Mouse (Mus musculus): ENCODE results near the gene Fhad1. TPM values are rescaled to one million over a fixed set of nuclear protein-coding genes. Genes with fewer than 3 reads are reported as not detected.

Fhad1 gene
- polyA plus RNA-seq, 1 experiment from 2014 or later, result 4.9 TPM

GRCm38 (mm10) chr4:141893157-141893784 lies 121.6 kb downstream of the Fhad1 start:
- Histone ChIP-seq H3K4me1 (replicated peaks; ENCODE audit: control insufficient read depth, insufficient read depth) (no peaks in the 10 kb centered on the region), H3K36me3 (ENCODE audit: control insufficient read depth, insufficient read depth, low read length) (no peaks in the 10 kb centered on the region), H3K4me3 (ENCODE audit: low read depth, low read length) (no peak overlapping the region), H3K9ac (ENCODE audit: low read length) (no peak overlapping the region), H3K4me2 (replicated peaks; ENCODE audit: low read depth) (no peak overlapping the region), H3K27me3 (ENCODE audit: control insufficient read depth, insufficient read depth, low read length) (no peaks in the 10 kb centered on the region), H3K9me3 (ENCODE audit: control insufficient read depth, low read length) (no peaks in the 10 kb centered on the region), H3K27ac (replicated peaks) (no peak overlapping the region)
- DNase-seq (ENCODE audit: low spot score) (no peak), ATAC-seq (ENCODE audit: low FRiP score, low TSS enrichment) (no peak)
- TF ChIP-seq EP300 (optimal IDR thresholded peaks at IDR 0.05) (no peak), CTCF (IDR thresholded peaks at IDR 0.05; ENCODE audit: low read depth) (no peak)
- WGBS, result 77% methylated on average over 8 of the region's 8 CpGs

DNA sequence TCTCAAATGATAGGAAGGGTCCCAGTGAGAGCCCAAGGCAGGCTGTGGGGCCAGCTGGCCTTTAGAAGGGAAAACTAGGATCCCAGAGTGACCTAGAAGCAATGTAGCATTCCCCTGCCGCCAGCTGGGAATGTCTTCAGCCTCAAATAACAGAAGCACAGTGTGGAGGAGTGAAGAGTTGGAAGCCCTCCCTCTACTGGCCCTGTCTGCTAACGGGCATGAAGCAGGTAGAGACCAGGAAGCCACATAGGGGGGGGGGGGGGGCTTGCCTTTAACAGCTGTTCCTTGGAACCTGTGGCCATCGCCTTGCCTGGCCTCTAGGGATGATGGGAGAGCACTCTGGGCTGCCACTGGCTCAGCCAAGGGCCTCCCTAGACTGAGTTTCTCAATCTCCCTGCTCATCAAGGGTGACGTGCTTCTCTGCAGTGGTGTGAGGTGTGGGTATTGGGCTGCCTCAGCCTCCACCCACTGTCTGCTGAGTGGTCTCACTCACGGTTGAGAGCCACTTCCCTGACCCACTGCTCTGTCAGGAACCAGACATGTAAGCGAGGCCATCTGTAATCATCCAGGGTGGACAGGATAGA lies 128.4 kb downstream of the Fhad1 start:
- TF ChIP-seq CTCF (IDR thresholded peaks at IDR 0.05; ENCODE audit: low read depth) (peak; percentile 37), EP300 (optimal IDR thresholded peaks at IDR 0.05) (no peak)

GRCm38 (mm10) chr4:141885451-141885850 lies 129.4 kb downstream of the Fhad1 start:
- Histone ChIP-seq H3K4me1 (replicated peaks; ENCODE audit: control insufficient read depth, insufficient read depth) (peaks cover 7% of the 10 kb centered on the region; the same call in 1 of the 2 replicates), H3K36me3 (ENCODE audit: control insufficient read depth, insufficient read depth, low read length) (no peaks in the 10 kb centered on the region), H3K4me2 (replicated peaks; ENCODE audit: low read depth) (no peak overlapping the region), H3K27ac (replicated peaks) (no peak overlapping the region), H3K9me3 (ENCODE audit: control insufficient read depth, low read length) (no peaks in the 10 kb centered on the region), H3K27me3 (ENCODE audit: control insufficient read depth, insufficient read depth, low read length) (no peaks in the 10 kb centered on the region), H3K4me3 (ENCODE audit: low read depth, low read length) (no peak overlapping the region), H3K9ac (ENCODE audit: low read length) (no peak overlapping the region)
- WGBS, result 57% methylated on average over 9 of the region's 9 CpGs
- no peak for DNase-seq (ENCODE audit: low spot score)
- TF ChIP-seq CTCF (IDR thresholded peaks at IDR 0.05; ENCODE audit: low read depth) (no peak), EP300 (optimal IDR thresholded peaks at IDR 0.05) (no peak)
- no peak for ATAC-seq (ENCODE audit: low FRiP score, low TSS enrichment)

More for the DNA sequence above, 128.4 kb downstream of the Fhad1 start:
- 41% methylated on average over 6 of the region's 6 CpGs for WGBS
- peak; percentile 22; the same call in 1 of the 2 replicates for ATAC-seq (ENCODE audit: low FRiP score, low TSS enrichment)
- Histone ChIP-seq H3K4me3 (ENCODE audit: low read depth, low read length) (no peak overlapping the region), H3K4me1 (replicated peaks; ENCODE audit: control insufficient read depth, insufficient read depth) (peaks cover 7% of the 10 kb centered on the region; the same call in 1 of the 2 replicates), H3K27ac (replicated peaks) (no peak overlapping the region), H3K36me3 (ENCODE audit: control insufficient read depth, insufficient read depth, low read length) (no peaks in the 10 kb centered on the region), H3K9me3 (ENCODE audit: control insufficient read depth, low read length) (no peaks in the 10 kb centered on the region), H3K27me3 (ENCODE audit: control insufficient read depth, insufficient read depth, low read length) (no peaks in the 10 kb centered on the region), H3K4me2 (replicated peaks; ENCODE audit: low read depth) (no peak overlapping the region), H3K9ac (ENCODE audit: low read length) (no peak overlapping the region)
- DNase-seq (ENCODE audit: low spot score), result no peak

DNA sequence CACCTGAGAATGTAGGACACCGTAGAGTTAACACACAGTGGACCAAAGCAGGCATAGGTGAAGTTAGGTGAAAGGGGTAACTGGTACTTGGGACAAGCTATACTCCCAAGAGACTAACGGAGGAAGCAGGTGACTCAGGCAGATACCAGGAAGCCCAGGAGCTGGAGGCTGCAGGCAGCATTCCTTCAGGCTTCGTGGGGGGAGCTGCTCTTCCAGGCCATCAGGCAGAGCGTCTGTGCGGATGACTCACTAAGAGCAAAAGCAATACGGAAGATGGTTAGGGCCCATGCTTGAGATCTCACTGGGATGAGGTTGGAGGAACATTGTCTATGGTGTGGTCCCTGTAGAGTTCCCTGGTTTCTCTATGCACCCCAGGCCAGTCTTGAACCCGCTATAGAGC lies 132.0 kb downstream of the Fhad1 start:
- WGBS, result 72% methylated on average over 7 of the region's 7 CpGs
- Histone ChIP-seq H3K27me3 (ENCODE audit: control insufficient read depth, insufficient read depth, low read length) (no peaks in the 10 kb centered on the region), H3K4me1 (replicated peaks; ENCODE audit: control insufficient read depth, insufficient read depth) (peaks cover 7% of the 10 kb centered on the region; the same call in 1 of the 2 replicates), H3K36me3 (ENCODE audit: control insufficient read depth, insufficient read depth, low read length) (no peaks in the 10 kb centered on the region), H3K9me3 (ENCODE audit: control insufficient read depth, low read length) (no peaks in the 10 kb centered on the region), H3K4me2 (replicated peaks; ENCODE audit: low read depth) (no peak overlapping the region), H3K27ac (replicated peaks) (no peak overlapping the region), H3K9ac (ENCODE audit: low read length) (no peak overlapping the region), H3K4me3 (ENCODE audit: low read depth, low read length) (no peak overlapping the region)
- TF ChIP-seq CTCF (IDR thresholded peaks at IDR 0.05; ENCODE audit: low read depth) (no peak), EP300 (optimal IDR thresholded peaks at IDR 0.05) (no peak)
- no peak for ATAC-seq (ENCODE audit: low FRiP score, low TSS enrichment)
- DNase-seq (ENCODE audit: low spot score), result no peak

- H3K4me2 ChIP-seq (replicated peaks; ENCODE audit: low read depth), result no peak overlapping the region
- no peak overlapping the region for H3K4me3 ChIP-seq (ENCODE audit: low read depth, low read length)
- ATAC-seq (ENCODE audit: low FRiP score, low TSS enrichment) (peak; percentile 10), DNase-seq (ENCODE audit: low spot score) (peak; percentile 43)
- peaks cover 7% of the 10 kb centered on the region; the same call in 1 of the 2 replicates for H3K4me1 ChIP-seq (replicated peaks; ENCODE audit: control insufficient read depth, insufficient read depth)
- WGBS, result 29% methylated on average over 5 of the region's 5 CpGs
- H3K9ac ChIP-seq (ENCODE audit: low read length), result no peak overlapping the region
- TF ChIP-seq CTCF (IDR thresholded peaks at IDR 0.05; ENCODE audit: low read depth), result no peak
- TF ChIP-seq EP300 (optimal IDR thresholded peaks at IDR 0.05), result no peak
- no peaks in the 10 kb centered on the region for H3K36me3 ChIP-seq (ENCODE audit: control insufficient read depth, insufficient read depth, low read length)
- no peaks in the 10 kb centered on the region for H3K9me3 ChIP-seq (ENCODE audit: control insufficient read depth, low read length)
- no peak overlapping the region for H3K27ac ChIP-seq (replicated peaks)
- H3K27me3 ChIP-seq (ENCODE audit: control insufficient read depth, insufficient read depth, low read length), result no peaks in the 10 kb centered on the region
Measured at GRCm38 (mm10) chr4:141881950-141882349, 132.9 kb downstream of the Fhad1 start.

GRCm38 (mm10) chr4:141881289-141881914 lies 133.5 kb downstream of the Fhad1 start:
- H3K9me3 ChIP-seq (ENCODE audit: control insufficient read depth, low read length), result no peaks in the 10 kb centered on the region
- H3K27me3 ChIP-seq (ENCODE audit: control insufficient read depth, insufficient read depth, low read length), result no peaks in the 10 kb centered on the region
- WGBS, result 45% methylated on average over 10 of the region's 10 CpGs
- no peaks in the 10 kb centered on the region for H3K36me3 ChIP-seq (ENCODE audit: control insufficient read depth, insufficient read depth, low read length)
- H3K4me3 ChIP-seq (ENCODE audit: low read depth, low read length), result no peak overlapping the region
- no peak overlapping the region for H3K27ac ChIP-seq (replicated peaks)
- DNase-seq (ENCODE audit: low spot score) (peak; percentile 50), ATAC-seq (ENCODE audit: low FRiP score, low TSS enrichment) (peak; percentile 36)
- no peak overlapping the region for H3K9ac ChIP-seq (ENCODE audit: low read length)
- TF ChIP-seq CTCF (IDR thresholded peaks at IDR 0.05; ENCODE audit: low read depth), result no peak
- TF ChIP-seq EP300 (optimal IDR thresholded peaks at IDR 0.05), result no peak
- peaks cover 7% of the 10 kb centered on the region; the same call in 1 of the 2 replicates for H3K4me1 ChIP-seq (replicated peaks; ENCODE audit: control insufficient read depth, insufficient read depth)
- no peak overlapping the region for H3K4me2 ChIP-seq (replicated peaks; ENCODE audit: low read depth)

Data from stomach, postnatal 0 days (tissue).